Mouse (Mus musculus) frontal cortex, postnatal 36 days (tissue): ENCODE data around the gene Pi4ka.
A peak's percentile ranks its signal among the peaks of the same experiment; 100 is the strongest.
"Not testable (repeated sequence)": the region's sequence is repeated elsewhere in the genome, so short reads cannot be mapped to it uniquely, and the experiment has no call there.

Experiments used
- DNase-seq, 2 experiments: peaks; one replicate each; pipeline ENCODE4 v3.0.0; 2022; ENCODE audit warnings: low spot score in 2 of 2

Pi4ka gene

GRCm38 (mm10) chr16:17233702-17234498 lies 172.2 kb downstream of the Pi4ka start:
- DNase-seq, result peak; percentile 32 to 39

GRCm38 (mm10) chr16:17232794-17233701 lies 173.1 kb downstream of the Pi4ka start, which contains the start of gene Hic2:
TSS of gene Hic2 (plus strand) at chr16:17233572.
- DNase-seq, result peak; percentile 88 to 90

DNA sequence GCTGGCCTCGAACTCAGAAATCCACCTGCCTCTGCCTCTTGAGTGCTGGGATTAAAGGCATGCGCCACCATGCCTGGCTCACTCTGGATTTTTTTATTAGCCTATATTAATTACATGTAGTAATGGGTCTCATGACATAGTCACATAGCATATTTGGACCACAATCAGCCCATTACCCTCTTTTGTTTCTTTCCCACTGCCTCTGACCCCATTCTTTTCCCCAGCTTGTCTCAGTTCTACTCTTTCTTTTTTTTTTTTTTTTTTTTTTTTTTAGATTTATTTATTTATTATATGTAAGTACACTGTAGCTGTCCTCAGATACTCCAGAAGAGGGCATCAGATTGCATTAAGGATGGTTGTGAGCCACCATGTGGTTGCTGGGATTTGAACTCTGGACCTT lies 174.6 kb downstream of the Pi4ka start:
- not testable (repeated sequence) for DNase-seq
